Mouse (Mus musculus) forebrain, embryonic 12.5 days (tissue): ENCODE measurements around the gene Skint8. TPM values are rescaled to one million over a fixed set of nuclear protein-coding genes. Genes with fewer than 3 reads are reported as not detected.
"Not testable (repeated sequence)": the region's sequence is repeated elsewhere in the genome, so short reads cannot be mapped to it uniquely, and the experiment has no call there.

Source experiments
- ATAC-seq: fragments of 200-750 bp; cut with Nextera tagmentation; 2 replicates; pipeline ENCODE4 v1.8.0; 2017; ENCODE audit warnings: moderate TSS enrichment; ENCODE audit not compliant: low FRiP score
- H3K27ac ChIP-seq: fragments of 300-500 bp; sonication (generic); 2 replicates; pipeline ENCODE4 v1.5.1; 2016; ENCODE audit warnings: mild to moderate bottlenecking
- H3K27me3 ChIP-seq: fragments of 300-500 bp; sonication (generic); 2 replicates; pipeline ENCODE4 v1.6.1; 2016; ENCODE audit warnings: mild to moderate bottlenecking
- H3K36me3 ChIP-seq: fragments of 300-500 bp; sonication (generic); replicated peaks from 2 replicates; pipeline ENCODE4 v1.6.1; 2016; ENCODE audit warnings: mild to moderate bottlenecking
- H3K4me1 ChIP-seq: fragments of 300-500 bp; sonication (generic); 2 replicates; pipeline ENCODE4 v1.6.1; 2016
- H3K4me2 ChIP-seq: fragments of 300-500 bp; sonication (generic); 2 replicates; pipeline ENCODE4 v1.6.1; 2016; ENCODE audit warnings: mild to moderate bottlenecking, moderate library complexity
- H3K4me3 ChIP-seq: fragments of 300-500 bp; sonication (generic); replicated peaks from 2 replicates; pipeline ENCODE4 v1.5.1; 2016; ENCODE audit warnings: mild to moderate bottlenecking
- H3K9ac ChIP-seq: fragments of 300-500 bp; sonication (generic); 2 replicates; pipeline ENCODE4 v1.6.1; 2016; ENCODE audit warnings: mild to moderate bottlenecking
- H3K9me3 ChIP-seq: fragments of 300-500 bp; sonication (generic); 2 replicates; pipeline ENCODE4 v1.6.1; 2016
- WGBS: fragments of 180-500 bp; shearing (Covaris S2); methylation state at CpG from one replicate; pipeline ENCODE4 v1.1.7; 2016; 5-methylcytosine and 5-hydroxymethylcytosine counted together
- polyA plus RNA-seq: library from polyadenylated mRNA; unstranded; fragments of >200 nt; fragmentation: Nextera tagmentation; extraction: Ambion mirVana; gene quantifications from 2 replicates; pipeline ENCODE4 v1.2.1, GENCODE M21; 2016

Skint8 gene
- polyA plus RNA-seq, 1 experiment from 2014 or later: not detected

DNA sequence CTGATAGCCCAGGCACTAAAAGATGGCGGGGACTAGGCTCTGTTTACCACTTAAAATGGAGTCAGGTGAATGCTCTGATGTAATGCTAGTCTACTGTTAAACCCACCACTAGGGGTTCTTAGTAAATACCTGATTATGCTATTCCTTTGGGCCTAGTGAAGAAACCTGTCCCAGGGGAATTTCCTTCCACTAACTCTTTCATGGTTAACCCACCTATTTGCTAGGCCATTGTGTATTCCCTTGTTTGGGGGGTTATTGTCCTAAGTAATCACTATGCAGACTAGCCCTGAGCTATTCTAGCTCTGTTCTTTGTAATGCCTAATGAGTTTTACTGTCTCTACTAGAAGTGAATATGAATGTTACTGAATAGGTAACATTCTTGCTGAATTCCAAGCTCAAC, 44.0 kb downstream of the Skint8 start:
- not testable (repeated sequence) for H3K9me3 ChIP-seq, ATAC-seq, H3K4me2 ChIP-seq, H3K36me3 ChIP-seq, H3K4me3 ChIP-seq, H3K9ac ChIP-seq, H3K27ac ChIP-seq, H3K27me3 ChIP-seq, H3K4me1 ChIP-seq
- WGBS: 75% methylated on average over 1 of the region's 1 CpGs

DNA sequence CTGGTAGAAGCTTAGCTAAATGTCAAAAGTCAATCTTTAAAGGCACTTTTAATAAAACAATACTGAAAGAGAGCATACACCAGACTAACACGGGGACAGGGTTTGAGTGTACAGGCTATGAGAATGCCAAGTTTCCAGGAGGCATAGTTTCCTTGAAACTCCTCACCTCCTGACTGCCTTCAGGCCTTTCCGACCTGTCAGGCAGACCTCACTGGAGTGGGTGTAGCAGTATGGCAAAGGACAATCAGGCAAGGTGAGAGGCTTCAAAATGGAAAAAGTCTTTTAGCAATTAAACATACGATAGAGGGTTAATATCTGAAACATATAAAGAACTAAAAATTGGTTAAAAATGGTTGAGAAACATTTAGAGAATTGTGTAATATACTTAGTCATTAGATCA, 44.5 kb downstream of the Skint8 start:
- H3K9me3 ChIP-seq: no peaks in the 10 kb centered on the region
- no peak overlapping the region for H3K4me2 ChIP-seq
- no peaks in the 10 kb centered on the region for H3K27me3 ChIP-seq
- no peaks in the 10 kb centered on the region for H3K36me3 ChIP-seq
- H3K4me1 ChIP-seq: no peaks in the 10 kb centered on the region
- no peak overlapping the region for H3K4me3 ChIP-seq
- no peak overlapping the region for H3K27ac ChIP-seq
- WGBS: 81% methylated on average over 3 of the region's 3 CpGs
- no peak for ATAC-seq
- H3K9ac ChIP-seq: no peak overlapping the region

DNA sequence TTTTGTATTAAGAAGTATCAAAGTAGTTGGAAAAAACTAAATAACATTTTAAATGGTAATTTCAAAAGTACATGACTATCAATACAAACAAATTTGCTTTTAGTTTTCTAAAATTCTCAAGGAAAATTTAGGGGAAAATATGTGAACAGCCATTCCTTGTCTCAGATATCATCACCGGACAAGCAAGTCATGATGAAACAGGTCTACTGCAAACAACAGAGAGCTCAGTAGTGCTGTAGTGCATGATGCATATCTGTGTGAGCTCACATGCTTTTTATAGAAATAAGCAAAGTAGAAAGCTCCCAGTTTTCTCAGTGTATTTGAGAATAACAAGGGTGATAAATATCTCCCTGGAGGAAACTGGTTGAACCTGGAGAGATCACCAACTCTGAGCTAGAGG, 53.4 kb downstream of the Skint8 start, which contains the start of gene Skint7:
Gene Skint7, plus strand, starts transcription at position 301 of the 400 bp plus-strand sequence.
- Histone ChIP-seq H3K27me3 (no peaks in the 10 kb centered on the region), H3K9me3 (no peaks in the 10 kb centered on the region), H3K9ac (no peak within 1 kb of the TSS), H3K4me2 (no peak within 1 kb of the TSS), H3K27ac (no peak within 1 kb of the TSS), H3K4me3 (no peak within 1 kb of the TSS), H3K4me1 (no peaks in the 10 kb centered on the region), H3K36me3 (no peaks in the 10 kb centered on the region)
- 98% methylated on average over 1 of the region's 1 CpGs for WGBS
- ATAC-seq: no peak

Other genes with a start within 250 kb of the Skint8 start
- 17.6 and 18.2 TPM in 2 replicates for gene Spata6, start 199.4 kb upstream of the Skint8 start, polyA plus RNA-seq
- gene Slc5a9, start 16.5 kb upstream of the Skint8 start, polyA plus RNA-seq: not detected in 2 replicates
- not detected in 2 replicates for gene Skint7, start 53.5 kb downstream of the Skint8 start, polyA plus RNA-seq
- gene Skint1, start 86.9 kb downstream of the Skint8 start, polyA plus RNA-seq: not detected in 2 replicates
- not detected in 2 replicates for gene Skint4, start 152.6 kb downstream of the Skint8 start, polyA plus RNA-seq